8 mouse cellular contexts compared by ENCODE assay signal in the genomic region with DNA sequence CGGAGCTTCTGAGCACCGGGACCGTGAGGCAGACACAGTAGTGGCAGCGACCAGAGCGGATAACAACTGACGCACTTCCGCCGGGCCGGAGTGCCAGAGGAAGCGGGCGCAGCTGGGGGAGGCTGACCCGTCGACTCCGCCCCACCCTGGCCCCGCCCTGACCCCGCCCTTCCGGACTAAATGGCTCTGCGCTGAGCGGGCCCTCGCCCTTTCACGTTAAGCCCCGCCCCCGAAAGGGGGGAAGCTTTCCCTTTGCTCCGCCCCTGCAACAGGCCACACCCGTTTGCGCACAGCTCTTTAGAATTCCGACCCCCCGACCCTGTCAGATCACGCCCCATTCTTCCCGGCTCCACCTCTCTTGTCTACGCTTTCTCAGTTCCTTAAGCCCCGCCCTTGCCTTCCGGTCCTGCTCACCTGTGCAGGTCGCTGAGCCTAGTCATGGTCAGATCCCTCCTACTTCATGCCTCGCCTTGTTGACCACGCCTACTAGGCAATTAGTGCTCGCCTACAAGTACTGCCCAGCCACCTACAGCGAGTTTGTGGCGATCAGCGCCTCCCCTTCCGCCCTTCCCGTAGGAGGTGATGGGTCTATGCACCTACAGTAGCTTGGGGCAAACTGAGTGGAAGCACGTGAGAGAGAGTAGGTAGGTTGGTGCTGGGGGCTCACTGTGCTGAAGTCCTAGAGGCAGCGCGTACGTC. TPM values are rescaled to one million over a fixed set of nuclear protein-coding genes. Genes with fewer than 3 reads are reported as not detected.
DNase-seq lines count a peak whose midpoint lies in the region; ATAC-seq lines count a peak whose summit lies in the region.

A gene (minus strand): TSS at position 68 of the 699 bp plus-strand sequence.

- peak within 1 kb of the TSS; percentile 80 for H3K27ac ChIP-seq in hindbrain, embryonic 16.5 days (ENCODE audit: low read depth, low read length)
- peak within 1 kb of the TSS; percentile 49 for H3K27ac ChIP-seq in macrophage

- no peaks in the 10 kb centered on the region for H3K36me3 ChIP-seq in hindbrain, embryonic 16.5 days (ENCODE audit: control insufficient read depth, insufficient read depth, low read length)
- H3K36me3 ChIP-seq in macrophage (ENCODE audit: inconsistent target): no peaks in the 10 kb centered on the region

- WGBS in hindbrain, embryonic 16.5 days: under 1% methylated on average over 33 of the region's 46 CpGs
- under 1% methylated on average over 39 of the region's 46 CpGs for WGBS in macrophage (ENCODE audit: missing documents)

- no peaks in the 10 kb centered on the region for H3K9me3 ChIP-seq in hindbrain, embryonic 16.5 days (ENCODE audit: control insufficient read depth, low read length)

- H3K4me3 ChIP-seq in hindbrain, embryonic 16.5 days (ENCODE audit: low read length): peak within 1 kb of the TSS; percentile 96
- peak within 1 kb of the TSS; percentile 72 for H3K4me3 ChIP-seq in macrophage (ENCODE audit: inconsistent target)

- H3K4me2 ChIP-seq in hindbrain, embryonic 16.5 days (ENCODE audit: low read length): peak within 1 kb of the TSS; percentile 76

- H3K9ac ChIP-seq in hindbrain, embryonic 16.5 days (ENCODE audit: low read depth, low read length): peak within 1 kb of the TSS; percentile 92

- H3K4me1 ChIP-seq in hindbrain, embryonic 16.5 days (ENCODE audit: control insufficient read depth, insufficient read depth, low read depth, low read length): peaks cover 15% of the 10 kb centered on the region

- DNase-seq in WW6 (ENCODE audit: low read depth, low spot score): peak; percentile 99
- DNase-seq in cerebellum, postnatal 4 days (ENCODE audit: low spot score in 2 of 2): peak; percentile 79 to 91
- DNase-seq in gastrocnemius, adult 18-20 months (ENCODE audit: low spot score): peak; percentile 97
- peak; percentile 87 to 90 for DNase-seq in left cerebral cortex, adult 18-20 months (ENCODE audit: low spot score in 2 of 2)
- DNase-seq in right cerebral cortex, adult 18-20 months: peak; percentile 96
- peak; percentile 77 for DNase-seq in urinary bladder, postnatal 10 days (ENCODE audit: low spot score)

- peaks cover 42% of the 10 kb centered on the region for H3K79me2 ChIP-seq in macrophage (ENCODE audit: inconsistent target)

- peak; percentile 96 for ATAC-seq in hindbrain, embryonic 16.5 days

- H3K27me3 ChIP-seq in hindbrain, embryonic 16.5 days (replicated peaks; ENCODE audit: control insufficient read depth, insufficient read depth, low read length): no peaks in the 10 kb centered on the region

RNA-seq across cellular contexts. Expression of the gene that starts here (rescaled TPM):
- 10 to 100 TPM; 32.9 to 33.2 TPM for total RNA-seq in gastrocnemius, adult 18-20 months (2021)
- 10.7 and 13.6 TPM in 2 replicates for polyA plus RNA-seq in hindbrain, embryonic 16.5 days (2015; fragmentation: Nextera tagmentation; extraction: Ambion mirVana)
- total RNA-seq in left cerebral cortex, adult 18-20 months (2021): 10 to 100 TPM; 73.8 to 80.7 TPM
- 100 to 1,000 TPM in 4 of 26 experiments, 10 to 100 TPM in 22; 27.4 to 134 (median 55.6) TPM for total RNA-seq in macrophage (2018; cell fraction: chromatin; rRNA removed)
- total RNA-seq in macrophage (2018; cell fraction: cytosol; rRNA removed): 10 to 100 TPM; 11.8 to 42.9 (median 20.4) TPM
- total RNA-seq in macrophage (2018; cell fraction: nucleus; rRNA removed): 100 to 1,000 TPM in 1 of 26 experiments, 10 to 100 TPM in 25; 22.6 to 101 (median 46.3) TPM
- 10.0 to 18.7 TPM (median 11.8 TPM) in 3 replicates for polyA plus RNA-seq in macrophage (2018)

Comparison
In these comparisons a context has a peak if more than half of its experiments do, and no peak if none do; other contexts are left out.
1. Peak in every context shown above with its lines: DNase-seq, ATAC-seq, H3K4me3 ChIP-seq and H3K27ac ChIP-seq.